Mouse (Mus musculus) urinary bladder, postnatal 14 days (tissue): ENCODE data around the gene Arpc5.
"Not testable (repeated sequence)": the region's sequence is repeated elsewhere in the genome, so short reads cannot be mapped to it uniquely, and the experiment has no call there.

Source experiments
- DNase-seq: peaks from one replicate; pipeline ENCODE4 v3.0.0; 2021; ENCODE audit warnings: low spot score

The Arpc5 gene

DNA sequence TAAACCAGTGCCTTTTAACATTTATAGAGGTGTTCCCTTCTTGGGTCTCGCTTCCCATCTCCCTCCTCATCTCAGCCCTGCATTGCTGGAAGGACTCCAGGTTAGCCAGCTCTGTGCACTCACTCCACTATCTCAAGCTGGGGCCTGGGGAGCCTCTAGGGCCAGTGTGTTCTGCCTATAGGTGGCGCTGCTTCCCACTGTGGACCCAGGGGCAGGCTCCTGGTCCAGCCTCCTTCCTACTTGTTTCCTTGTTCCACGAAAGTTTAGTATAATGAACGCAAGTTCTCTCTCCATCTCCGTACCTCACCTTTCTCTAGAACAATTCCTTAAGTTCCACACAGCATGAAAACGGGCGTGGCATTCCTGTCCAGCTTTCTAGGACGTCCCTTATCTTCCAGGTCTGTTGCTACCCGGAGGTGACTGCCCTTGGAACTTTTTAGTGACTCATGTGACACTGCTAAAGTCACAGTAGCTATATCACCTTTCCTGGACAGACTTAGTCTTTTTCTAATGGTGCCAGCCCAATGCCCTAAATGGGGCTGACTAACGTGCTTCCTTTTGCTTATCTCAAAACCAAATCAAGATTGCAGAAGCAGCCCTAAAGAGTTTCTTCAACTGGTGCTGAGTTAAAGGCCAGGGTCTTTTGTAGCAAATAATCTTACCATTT is 12.9 kb downstream of the Arpc5 start:
- peak; percentile 75 for DNase-seq

DNA sequence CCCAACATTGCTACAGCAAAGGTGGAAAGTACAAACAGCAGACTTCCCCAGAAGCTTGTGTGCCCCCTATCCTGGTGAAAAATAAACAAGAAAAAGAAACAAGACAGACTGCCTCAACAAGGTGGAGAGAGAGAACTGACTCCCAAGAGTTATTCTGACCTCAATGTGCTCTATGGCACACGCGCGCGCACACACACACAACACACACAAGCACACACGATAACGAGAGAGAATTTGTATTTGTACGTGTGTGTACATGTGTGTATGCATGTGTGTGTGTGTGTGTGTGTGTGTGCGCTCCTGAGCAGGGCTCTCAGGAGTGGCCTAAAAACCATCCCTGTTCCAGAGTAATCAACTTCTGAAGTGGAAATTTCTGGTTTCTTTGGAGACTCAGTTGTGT is 18.3 kb downstream of the Arpc5 start:
- no peak for DNase-seq

DNA sequence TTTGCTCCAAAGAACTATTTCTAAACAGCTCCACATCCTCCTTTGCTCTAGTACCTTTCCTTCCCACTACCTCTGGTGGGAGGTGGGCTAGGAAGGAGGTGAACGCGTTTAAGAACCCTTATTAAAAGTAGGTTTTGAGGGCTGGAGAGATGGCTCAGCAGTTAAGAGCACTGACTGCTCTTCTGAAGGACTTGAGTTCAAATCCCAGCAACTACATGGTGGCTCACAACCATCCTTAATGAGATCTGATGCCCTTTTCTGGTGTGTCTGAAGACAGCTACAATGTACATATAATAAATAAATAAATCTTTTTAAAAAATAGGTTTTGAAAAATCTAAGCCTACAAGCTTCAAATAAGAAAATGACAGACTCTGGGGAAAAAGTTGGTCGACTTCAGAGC is 19.1 kb downstream of the Arpc5 start:
- not testable (repeated sequence) for DNase-seq

DNA sequence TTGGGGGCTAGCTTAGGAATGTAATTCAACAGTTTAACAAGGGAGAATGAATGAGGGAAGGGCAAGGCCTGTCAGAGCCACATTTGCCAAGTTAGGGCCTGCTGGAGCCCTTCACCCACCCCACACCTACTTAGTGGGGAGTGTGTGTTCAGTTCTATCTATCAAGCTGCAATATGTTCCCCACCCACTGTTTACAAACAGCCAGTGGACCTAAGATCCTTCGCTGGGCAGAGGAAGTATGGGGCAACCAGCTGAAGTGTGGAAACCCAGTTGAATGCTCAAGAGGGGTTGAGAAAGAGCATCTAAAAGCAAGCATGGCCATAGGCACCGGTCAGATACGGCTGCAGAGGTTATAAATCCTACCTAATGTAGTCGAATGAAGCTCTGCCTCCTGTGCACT is 20.6 kb downstream of the Arpc5 start:
- no peak for DNase-seq

DNA sequence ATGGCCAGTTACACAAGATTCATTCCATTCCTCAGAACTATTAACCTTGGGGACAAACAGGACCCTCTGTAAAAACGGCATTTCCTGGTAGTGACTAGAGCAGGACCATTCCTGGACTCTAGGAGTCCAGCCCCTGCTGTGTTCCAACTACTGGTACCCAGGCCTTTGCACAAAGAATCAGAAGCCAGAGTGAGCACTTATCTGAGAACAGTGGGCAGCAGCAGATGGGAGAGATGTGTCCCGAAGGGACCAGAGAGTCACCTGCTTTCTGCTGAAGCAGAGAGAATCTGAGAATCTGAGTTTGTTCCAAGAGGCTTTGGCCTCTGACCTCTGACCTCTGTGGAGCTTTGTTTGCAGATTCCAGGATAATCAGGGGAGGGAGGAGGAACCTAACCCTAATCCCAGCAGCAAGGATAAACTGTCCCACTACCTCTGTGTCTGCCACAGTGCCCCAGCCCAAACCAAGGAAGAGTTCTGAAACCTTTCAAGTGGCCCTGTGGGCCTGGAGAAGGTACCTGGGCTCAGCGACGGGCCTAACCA is 21.8 kb downstream of the Arpc5 start:
- no peak for DNase-seq

DNA sequence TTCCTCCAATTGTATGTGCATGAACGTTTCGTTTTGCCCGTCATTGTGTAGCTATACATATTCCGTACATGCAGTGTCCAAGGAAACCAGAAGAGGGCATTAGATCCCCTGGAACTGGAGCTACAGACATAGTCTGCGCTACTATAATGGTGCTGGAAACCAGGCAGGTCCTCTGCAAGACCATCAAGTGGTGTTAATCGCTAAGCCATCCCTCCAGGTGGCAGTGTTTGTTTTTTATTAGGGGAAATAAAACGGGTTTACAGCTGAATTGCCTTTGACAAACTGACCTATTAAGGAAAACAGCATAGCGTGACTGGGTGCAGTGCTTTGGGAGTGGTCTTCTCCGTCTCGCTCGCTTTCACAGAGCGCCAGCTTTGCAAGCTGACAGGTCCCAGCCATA is 23.9 kb downstream of the Arpc5 start:
- peak; percentile 55 for DNase-seq

DNA sequence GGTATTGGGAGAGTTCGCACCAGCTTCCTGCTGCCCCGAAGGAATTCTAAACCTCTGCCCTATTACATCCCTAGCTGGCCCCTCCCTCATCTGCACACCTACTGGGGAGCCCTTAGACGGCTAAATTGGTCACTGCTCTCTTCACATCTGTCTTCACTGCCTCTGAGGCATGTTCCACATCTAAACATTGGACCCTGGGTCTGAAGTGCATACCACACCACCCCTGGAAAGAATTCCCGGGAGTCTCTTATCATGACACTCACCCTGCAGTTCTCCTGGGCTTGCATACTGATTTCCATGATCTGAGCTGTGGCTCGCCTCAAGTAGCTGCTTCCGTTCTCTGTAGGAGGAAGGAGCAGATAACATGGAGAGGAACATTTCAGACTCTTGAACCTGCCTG is 24.5 kb downstream of the Arpc5 start:
- no peak for DNase-seq

DNA sequence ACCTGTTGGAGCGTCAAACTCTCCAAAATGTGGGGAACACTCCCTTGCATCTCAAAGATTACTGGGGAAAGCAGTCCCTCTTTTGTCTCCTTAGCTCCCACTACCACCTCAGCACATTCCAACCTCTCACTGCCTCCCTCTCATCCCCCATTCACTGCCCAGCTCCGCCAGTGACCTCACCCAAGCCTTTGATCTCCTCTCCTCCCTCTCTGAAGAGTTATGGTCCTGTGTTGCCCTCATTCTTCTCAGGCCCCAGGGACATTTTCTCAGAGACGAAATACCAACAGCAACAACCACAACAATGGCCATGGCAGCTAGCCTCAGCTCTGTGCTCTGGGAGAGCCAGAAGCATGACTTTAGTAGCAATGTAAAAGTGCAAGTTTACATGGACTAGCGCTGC is 24.9 kb downstream of the Arpc5 start:
- DNase-seq: no peak

DNA sequence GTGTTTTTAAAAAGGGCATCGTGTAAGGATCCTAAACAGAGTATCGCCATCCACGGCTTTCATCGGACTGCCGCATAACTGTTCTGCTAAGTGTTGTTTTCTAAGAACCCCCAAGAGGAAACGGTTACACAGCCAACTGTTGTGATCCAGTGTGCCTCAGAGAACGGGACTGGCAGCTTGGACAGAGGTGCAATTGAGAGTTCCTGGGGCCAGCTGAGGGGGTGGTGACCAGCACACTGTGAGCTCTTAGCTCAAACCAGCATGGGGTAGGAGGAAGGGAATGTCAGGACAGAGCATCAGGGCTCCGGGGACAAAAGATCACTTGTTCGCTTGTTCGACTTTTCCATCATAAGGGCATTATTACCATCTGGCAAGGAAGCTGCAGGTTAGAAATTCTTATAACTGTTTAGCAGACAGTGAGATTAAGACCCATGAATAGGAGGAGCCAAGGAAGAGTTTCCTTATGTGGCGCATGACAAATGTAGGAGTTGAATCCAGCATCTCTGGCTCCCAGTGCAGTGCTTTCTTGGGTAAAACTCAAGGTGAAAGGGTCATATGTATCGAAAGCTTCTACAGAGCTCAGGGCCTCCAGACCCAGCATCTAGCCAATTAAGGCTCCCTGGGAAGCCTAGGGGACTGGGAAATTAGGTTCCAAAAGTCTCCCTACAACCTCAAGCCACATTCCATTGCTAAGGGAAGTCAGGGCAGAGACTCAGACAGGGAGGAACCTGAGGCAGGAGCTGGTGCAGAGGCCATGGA is 26.6 kb downstream of the Arpc5 start:
- DNase-seq: no peak

DNA sequence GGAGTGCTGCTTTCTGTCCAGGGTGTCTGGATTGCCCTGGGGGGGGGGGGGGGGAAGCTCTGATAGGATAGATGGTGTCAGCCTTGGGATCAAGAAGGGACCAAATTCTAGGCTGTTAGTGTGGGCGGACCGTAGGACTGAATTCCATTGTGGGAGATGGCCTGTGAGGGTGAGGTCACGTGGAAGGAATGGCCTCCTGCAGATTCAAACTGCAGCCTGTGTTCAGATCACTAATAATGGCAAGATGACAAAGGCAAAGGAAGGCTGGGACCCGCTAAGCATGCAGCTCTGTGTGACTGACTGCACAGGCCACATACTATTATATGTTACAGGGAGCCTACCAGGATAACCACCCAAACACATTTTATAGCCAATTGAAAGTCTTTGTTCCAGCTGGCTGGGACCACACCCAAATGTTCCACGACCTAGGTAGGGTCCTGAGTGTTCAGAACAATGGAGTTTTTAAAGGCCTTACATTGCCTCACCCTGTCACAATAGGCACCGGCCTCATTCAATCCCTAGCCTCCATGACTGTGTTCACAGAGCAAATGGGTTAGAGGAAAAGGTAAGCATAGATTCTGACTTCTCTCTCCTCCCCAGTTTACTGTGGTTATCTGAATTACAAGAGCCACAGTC is 27.3 kb downstream of the Arpc5 start:
- DNase-seq: no peak

DNA sequence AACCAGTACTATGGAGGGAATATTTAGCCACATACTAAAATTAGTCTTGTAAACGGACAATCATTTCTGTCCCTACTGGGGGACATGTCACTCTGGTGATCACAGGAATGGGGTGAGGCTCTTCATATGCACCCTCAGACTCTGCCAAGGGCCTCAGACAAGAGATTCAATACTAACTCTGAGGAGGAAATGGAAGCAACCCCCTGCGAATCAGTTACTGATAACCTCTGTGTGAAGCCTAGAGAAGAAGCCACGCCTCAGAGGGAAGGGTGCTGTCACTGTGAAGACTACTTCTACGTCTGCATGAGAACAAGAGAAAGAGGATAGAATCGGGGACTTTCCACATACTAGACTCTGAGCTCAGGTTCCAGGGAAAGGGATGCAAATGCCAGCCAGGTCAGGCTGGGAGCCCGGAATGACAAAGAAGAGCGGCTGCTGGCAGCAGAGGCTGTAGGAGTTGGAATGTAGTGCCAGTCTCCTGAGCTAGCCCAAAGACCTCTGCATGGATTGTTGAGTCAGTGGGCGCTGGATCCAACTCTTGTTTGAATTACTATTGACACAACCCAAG is 29.4 kb downstream of the Arpc5 start:
- no peak for DNase-seq

DNA sequence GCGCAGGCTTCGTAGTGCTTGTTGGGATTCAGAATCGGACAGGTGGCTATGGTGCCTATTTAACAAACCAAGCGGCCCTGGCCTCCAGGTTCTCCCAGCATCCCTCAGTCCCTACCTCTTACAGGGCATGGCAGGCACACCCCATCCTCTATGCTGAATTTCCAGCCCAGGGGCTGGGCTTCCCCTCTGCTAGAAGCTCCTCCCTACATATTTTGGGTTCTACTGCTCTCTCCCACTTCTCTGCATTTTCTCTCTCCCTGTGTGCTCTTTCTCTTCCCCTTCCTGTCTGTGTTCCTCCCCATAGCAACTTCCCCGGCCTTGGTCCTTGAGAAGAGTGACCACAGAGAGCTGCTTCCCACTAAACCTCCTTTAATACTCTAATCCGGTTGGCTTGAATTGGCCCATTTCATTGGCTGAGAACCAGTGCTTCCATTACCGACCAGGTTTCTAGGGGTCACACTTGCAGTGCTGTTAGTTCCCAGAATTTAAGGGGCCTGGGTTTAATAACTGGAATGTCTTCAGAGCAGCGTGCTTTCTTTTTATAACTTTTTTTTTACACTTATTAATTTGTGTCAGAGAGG is 30.4 kb downstream of the Arpc5 start:
- DNase-seq: no peak

DNA sequence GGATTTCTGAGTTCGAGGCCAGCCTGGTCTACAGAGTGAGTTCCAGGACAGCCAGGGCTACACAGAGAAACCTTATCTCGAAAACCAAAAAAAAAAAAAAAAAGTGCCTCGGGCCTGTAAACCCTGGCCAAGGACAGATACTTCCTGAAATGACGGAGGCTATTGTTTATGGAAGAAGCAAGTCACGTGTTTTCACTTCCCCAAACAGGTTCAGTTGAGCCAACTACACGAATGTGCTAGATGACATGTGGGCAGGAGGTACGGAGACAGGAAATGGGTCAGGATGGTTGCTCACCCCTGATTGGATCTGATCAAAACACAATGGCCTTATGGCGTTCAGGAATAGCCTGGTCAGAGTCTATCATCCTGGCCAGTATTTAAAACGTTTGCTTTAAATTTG is 31.8 kb downstream of the Arpc5 start:
- no peak for DNase-seq

DNA sequence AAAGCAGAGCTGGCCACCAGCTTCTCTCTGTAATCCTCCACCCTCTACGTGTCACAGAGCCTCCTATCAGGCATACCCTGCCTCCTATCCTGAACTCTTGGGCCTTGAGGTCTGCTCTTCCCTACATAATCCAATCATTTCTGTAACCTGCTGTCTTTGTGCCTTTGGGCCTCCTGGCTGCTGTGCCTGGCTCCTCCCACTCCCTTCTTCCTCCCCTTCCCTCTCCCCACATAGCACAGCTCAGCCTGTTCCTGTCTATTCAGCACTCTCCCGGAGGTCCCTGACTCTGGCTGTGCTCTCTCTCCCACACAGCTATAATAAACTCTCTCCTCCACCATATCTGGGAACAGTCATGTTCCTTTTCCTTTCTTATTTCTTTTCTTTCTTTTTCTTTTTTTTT is 33.6 kb downstream of the Arpc5 start, which contains the start of gene Ncf2:
Gene Ncf2, plus strand, starts transcription at position 298 of the 400 bp plus-strand sequence.
- no peak for DNase-seq

DNA sequence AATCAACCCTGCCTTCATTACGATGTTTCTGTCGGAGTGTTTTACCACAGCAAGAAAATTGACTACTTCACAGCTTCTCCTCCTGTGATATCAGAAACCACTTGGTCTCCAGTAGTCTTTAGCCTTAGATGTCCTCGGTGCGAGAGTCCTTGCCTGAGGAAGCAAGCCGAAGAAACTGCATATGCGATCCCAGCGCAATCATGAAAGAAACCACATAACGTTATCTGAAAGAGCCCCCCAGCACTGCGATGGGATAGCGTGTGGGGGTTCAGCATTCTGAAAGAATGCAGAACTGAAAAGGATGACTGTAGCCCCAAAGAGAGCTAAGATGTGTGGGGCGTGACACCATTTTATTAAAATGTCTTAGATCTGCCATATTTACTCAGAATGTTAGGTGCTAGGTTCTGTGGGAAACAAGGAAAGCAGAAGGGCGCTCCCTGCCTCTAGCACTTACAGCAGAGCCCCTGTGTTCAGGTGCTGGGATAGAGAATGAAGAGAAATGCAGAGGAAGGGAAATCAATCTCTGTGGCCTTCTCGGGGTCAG is 34.4 kb downstream of the Arpc5 start:
- no peak for DNase-seq

DNA sequence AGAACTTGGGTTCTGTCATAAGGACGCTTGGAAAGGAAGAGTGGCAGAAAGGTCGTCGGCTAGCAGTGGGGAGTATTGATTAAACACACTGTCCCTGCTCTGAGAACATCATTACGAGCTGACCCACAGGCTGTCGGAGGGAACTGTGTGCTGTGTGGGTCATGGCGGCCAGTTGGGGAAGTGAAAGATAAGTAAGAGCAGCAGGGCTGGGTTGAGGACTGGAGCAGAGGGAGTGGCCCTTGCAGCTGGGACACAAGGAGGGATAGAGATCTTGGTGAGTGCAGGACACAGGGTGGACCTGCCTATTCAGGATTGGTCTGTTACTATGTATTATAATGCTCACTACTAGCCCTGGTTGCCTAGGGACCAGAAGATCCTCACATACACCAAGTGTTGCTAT is 38.6 kb downstream of the Arpc5 start:
- DNase-seq: no peak

DNA sequence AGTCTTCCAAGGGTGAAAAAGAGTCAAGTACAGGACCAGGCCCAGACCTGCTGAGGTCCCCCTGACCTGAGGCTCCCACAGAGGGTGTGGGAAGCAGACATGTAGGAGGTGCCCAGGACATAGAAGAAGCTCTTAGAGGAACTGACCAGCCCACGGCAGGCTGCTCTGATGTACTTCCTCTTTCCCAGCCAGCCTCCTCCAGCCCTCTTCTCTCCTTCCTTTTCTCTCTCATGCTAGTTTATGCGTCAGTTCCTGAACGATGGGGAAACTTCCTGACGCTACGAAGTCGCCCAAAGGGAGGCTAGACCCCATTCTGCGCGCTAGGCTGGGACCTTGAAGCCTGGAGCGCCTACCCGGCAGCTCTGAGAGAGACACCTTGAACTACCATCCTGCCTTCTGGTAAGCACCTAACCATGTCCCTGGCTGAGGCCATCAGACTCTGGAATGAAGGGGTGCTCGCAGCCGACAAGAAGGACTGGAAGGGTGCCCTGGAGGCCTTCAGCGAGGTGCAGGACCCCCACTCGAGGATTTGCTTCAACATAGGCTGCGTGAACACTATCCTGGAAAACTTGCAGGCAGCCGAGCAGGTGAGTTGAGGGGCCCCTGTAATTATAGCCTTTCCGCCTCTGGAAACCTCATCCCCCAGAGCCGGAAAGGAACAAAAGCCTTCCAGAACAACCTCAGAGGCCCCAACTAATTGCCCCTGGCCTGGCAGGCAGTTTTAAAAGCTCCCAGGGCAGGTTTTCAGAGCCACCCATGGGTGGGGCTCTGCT is 41.5 kb downstream of the Arpc5 start:
- no peak for DNase-seq

DNA sequence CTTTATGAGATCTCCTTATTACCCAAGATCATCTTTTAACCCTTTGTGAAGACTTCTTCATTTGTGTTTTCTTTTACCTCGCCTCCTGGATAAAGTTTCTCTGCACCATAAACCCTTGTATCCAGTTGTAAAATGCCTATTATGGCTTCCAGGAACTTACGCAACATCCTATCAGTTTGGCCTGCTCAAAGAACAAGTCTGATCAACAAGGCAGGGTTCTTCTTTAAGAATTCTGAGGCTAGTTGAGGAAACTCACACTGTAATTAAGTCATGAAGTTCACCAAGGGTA is 42.0 kb downstream of the Arpc5 start:
- DNase-seq: no peak

DNA sequence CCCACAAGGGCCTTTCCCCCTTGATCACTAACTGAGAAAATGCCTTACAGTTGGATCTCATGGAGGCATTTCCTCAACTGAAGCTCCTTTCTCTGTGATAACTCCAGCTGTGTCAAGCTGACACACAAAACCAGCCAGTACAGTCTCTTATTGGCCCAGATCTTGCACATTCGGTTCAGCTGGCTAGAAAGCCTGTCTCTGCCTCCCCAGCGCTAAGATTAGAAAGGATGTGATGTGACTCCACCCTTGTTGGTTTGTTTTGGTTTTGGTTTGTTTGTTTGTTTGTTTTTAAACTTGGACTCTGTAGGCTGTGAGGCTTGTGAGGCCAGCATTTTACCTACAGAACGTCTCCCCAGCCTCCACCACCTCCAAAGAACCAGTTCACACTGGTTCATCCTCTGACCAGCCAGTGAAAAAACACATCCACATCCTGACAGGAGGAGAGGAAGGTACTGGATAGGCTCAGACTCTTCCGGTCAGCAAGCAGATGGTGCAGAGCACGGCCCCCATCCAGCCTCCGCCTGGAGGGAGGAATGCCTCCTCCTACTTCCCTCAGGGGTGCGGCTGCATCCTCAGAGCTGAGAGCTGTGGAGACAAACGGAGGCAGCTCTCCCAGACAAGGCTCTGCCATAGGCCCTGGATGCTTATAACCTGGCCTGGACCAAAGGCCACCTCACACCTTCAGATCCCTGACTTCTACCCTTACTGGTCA is 43.4 kb downstream of the Arpc5 start:
- no peak for DNase-seq

DNA sequence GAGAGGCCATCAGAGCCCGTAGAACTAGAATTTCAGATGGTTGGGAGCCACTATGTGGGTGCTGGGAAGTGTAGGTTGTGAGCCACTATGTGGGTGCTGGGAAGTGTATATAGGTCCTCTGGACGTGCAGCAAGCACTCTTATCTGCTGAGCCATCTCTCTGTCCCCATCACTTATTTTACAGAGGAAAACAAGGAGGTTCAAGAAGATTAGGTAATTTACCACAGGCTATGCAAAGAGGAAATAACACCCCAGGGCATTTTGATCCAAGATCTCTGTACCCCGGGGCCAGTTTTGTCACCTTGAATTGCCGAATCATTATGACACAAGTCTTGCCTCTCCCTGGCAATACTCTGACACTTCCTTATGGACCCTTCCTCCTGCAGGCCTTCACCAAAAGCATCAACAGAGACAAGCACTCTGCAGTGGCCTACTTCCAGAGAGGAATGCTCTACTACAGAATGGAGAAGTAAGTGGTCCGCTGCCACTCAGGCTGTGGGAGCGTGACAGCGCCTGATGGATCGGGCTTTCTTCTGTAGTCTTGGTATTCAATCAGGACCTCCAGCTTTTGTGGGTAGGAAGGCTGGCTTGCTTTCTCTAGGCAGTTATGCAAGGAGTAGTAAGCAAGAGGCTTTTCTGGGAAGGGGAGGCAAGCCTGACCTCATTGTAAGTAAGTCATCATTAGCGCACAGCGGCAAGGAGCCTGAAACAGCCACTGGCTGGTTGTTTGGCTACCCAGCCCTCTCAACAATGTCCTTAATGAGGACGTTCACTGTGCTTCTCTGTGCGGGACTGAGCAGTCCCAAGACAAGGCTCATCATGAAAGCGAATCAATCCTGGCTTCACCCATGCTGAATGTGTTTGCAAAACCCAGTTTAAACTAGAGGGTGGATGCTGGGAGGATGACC is 44.4 kb downstream of the Arpc5 start:
- DNase-seq: no peak
